Mouse (Mus musculus) adrenal gland, adult (tissue): ENCODE data around the gene Dnmt3a.
"Not testable (repeated sequence)": the region's sequence is repeated elsewhere in the genome, so short reads cannot be mapped to it uniquely, and the experiment has no call there.

ENCODE experiments used
- DNase-seq, 2 experiments: peaks; one replicate each; pipeline ENCODE4 v3.0.0; 2022 to 2023; ENCODE audit warnings: low spot score in 1 of 2; ENCODE audit not compliant: inconsistent age in 2 of 2

Dnmt3a gene

GRCm38 (mm10) chr12:3907008-3907407 lies 101.2 kb downstream of the Dnmt3a start:
- peak in 1 of 2 experiments; percentile 17 for DNase-seq

GRCm38 (mm10) chr12:3907418-3907817 lies 101.6 kb downstream of the Dnmt3a start:
- DNase-seq = no peak

GRCm38 (mm10) chr12:3910466-3911093 lies 104.8 kb downstream of the Dnmt3a start:
- no peak for DNase-seq

- no peak for DNase-seq
These were observed 106.1 kb downstream of the Dnmt3a start for GRCm38 (mm10) chr12:3911831-3912348.

- no peak for DNase-seq
These were observed 110.0 kb downstream of the Dnmt3a start for GRCm38 (mm10) chr12:3915852-3916251.

GRCm38 (mm10) chr12:3917668-3918341 lies 112.0 kb downstream of the Dnmt3a start:
- no peak for DNase-seq

GRCm38 (mm10) chr12:3918577-3918976 lies 112.8 kb downstream of the Dnmt3a start:
- no peak for DNase-seq

GRCm38 (mm10) chr12:3919423-3919822 lies 113.6 kb downstream of the Dnmt3a start:
- no peak for DNase-seq

- peak; percentile 58 to 90 for DNase-seq
These were observed 120.3 kb downstream of the Dnmt3a start for GRCm38 (mm10) chr12:3926127-3926526.

- DNase-seq = no peak
These were observed 123.0 kb downstream of the Dnmt3a start for GRCm38 (mm10) chr12:3928841-3929240.

- not testable (repeated sequence) for DNase-seq
These were observed 124.5 kb downstream of the Dnmt3a start for GRCm38 (mm10) chr12:3930090-3930865.

- no peak for DNase-seq
These were observed 136.2 kb downstream of the Dnmt3a start for GRCm38 (mm10) chr12:3942026-3942425.

- DNase-seq = no peak
These were observed 138.8 kb downstream of the Dnmt3a start for GRCm38 (mm10) chr12:3944454-3945073.

- no peak for DNase-seq
These were observed 141.7 kb downstream of the Dnmt3a start for GRCm38 (mm10) chr12:3947503-3947902.

GRCm38 (mm10) chr12:3954651-3955050 lies 148.8 kb downstream of the Dnmt3a start, which contains the start of gene Pomc:
TSS of gene Pomc (plus strand) at chr12:3954951.
- DNase-seq = no peak

- peak in 1 of 2 experiments; percentile 71 for DNase-seq
These were observed 149.6 kb downstream of the Dnmt3a start for GRCm38 (mm10) chr12:3955371-3955770.

GRCm38 (mm10) chr12:3956351-3956750 lies 150.5 kb downstream of the Dnmt3a start:
- no peak for DNase-seq

GRCm38 (mm10) chr12:3959791-3960543 lies 154.2 kb downstream of the Dnmt3a start:
- DNase-seq = peak; percentile 89 to 95

GRCm38 (mm10) chr12:3960553-3960952 lies 154.7 kb downstream of the Dnmt3a start:
- DNase-seq = peak in 1 of 2 experiments; percentile 47
